Mouse (Mus musculus): Measurements from ENCODE around the gene Immp2l. TPM values are rescaled to one million over a fixed set of nuclear protein-coding genes. Genes with fewer than 3 reads are reported as not detected.
A peak's percentile ranks its signal among the peaks of the same experiment; 100 is the strongest.

Immp2l gene
- polyA plus RNA-seq, 1 experiment from 2014 or later = 10.6 TPM

DNA sequence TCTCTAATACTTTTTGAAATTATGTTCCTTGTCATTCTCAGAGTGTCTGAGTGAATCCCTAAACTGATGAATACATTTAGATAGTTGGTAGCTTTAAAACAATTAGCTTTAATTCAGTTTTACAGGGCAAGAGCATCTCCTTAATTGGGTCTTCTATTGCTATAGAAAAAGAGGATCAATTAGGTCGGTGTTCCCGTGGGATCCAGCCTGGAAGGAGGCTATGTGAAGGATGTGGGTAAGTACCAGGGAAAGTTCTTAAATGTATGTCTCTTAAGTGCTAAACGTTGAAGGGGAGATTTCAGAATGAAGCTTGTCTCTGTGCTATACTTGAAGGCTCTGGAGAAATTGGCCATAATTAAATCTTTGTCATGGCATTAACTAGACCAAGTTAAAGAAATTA, 283.1 kb downstream of the Immp2l start:
- 77% methylated on average over 3 of the region's 3 CpGs for WGBS
- no peak overlapping the region for H3K9ac ChIP-seq
- H3K4me1 ChIP-seq = 0 out of 2 replicates have a peak, but pooled peaks cover 4% of the 10 kb centered on the region
- H3K27ac ChIP-seq = no peak overlapping the region
- H3K4me3 ChIP-seq = no peak overlapping the region
- ATAC-seq (ENCODE audit: low FRiP score) = peak; percentile 46; the same call in 1 of the 2 replicates
- H3K4me2 ChIP-seq (replicated peaks) = no peak overlapping the region
- H3K27me3 ChIP-seq = no peaks in the 10 kb centered on the region
- no peaks in the 10 kb centered on the region for H3K36me3 ChIP-seq
- no peaks in the 10 kb centered on the region for H3K9me3 ChIP-seq (replicated peaks)

DNA sequence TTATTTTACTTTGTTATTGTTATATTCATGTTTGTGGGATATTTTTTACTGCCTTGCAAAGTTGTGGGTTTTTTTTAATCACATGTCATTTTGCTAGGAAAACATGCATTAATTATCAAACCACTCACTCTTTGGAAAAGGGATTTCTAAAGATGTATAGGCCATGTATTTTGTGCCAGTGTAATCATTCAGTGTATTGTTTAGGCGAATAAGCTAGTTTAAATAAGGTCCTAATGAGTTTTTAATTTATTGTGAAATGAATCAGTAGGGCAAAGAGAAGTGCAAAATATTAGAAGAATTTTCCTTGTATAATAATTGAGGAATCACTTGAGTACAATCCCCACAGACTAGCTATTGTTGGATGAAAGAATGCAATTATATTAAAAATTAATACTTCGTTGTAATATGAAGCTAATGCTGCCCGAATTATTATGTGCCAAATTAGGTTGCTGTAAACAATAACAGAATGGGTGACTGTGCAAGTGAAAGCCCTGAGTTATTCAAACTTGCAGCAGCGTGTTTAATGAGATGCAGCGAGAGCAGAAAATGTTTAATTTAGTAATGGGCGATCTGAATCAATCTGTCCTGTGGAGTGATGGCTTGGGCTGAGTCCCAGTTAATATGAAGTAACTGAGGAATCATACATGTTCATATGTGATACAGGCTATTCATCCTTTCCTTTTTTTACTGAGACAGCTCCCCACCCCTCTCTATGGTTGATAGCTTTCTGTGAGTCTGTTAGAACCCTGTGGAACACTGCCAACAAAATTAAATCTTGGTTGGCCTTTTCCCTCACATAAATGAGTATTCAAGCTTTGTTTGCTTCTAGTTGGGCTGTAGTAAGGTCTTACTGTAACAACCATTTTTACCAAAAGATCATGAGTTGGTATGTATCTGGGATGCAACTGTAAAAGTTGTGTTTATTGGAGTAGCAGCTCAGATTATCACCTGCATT, 285.1 kb downstream of the Immp2l start:
- no peak overlapping the region for H3K27ac ChIP-seq
- no peaks in the 10 kb centered on the region for H3K9me3 ChIP-seq (replicated peaks)
- H3K9ac ChIP-seq = no peak overlapping the region
- WGBS = 62% methylated on average over 6 of the region's 6 CpGs
- no peak overlapping the region for H3K4me3 ChIP-seq
- H3K4me2 ChIP-seq (replicated peaks) = no peak overlapping the region
- peak; percentile 46; the same call in 1 of the 2 replicates for ATAC-seq (ENCODE audit: low FRiP score)
- no peaks in the 10 kb centered on the region for H3K27me3 ChIP-seq
- 0 out of 2 replicates have a peak, but pooled peaks cover 4% of the 10 kb centered on the region for H3K4me1 ChIP-seq
- no peaks in the 10 kb centered on the region for H3K36me3 ChIP-seq

DNA sequence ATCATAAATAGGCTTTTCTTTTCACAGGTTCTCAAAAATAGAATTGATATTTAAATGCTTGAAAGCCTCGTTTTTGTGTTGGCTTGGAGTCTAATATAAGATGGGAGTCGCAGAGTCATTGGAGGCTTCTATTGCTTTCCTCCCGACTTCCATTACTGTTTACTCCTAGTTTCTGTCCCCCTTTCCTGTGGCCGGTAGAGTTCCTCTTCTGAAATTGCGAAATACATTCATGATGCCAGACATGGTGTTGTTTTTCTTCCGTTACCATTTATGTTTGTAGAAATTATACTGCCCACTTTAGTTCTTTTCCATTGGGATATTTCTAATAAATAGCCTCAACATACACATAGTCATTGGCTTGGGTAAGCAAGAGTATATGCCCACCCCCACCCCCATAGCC, 289.5 kb downstream of the Immp2l start:
- 90% methylated on average over 6 of the region's 6 CpGs for WGBS
- Histone ChIP-seq H3K27me3 (no peaks in the 10 kb centered on the region), H3K27ac (no peak overlapping the region), H3K4me3 (no peak overlapping the region), H3K36me3 (no peaks in the 10 kb centered on the region), H3K9ac (no peak overlapping the region), H3K4me1 (peaks cover 9% of the 10 kb centered on the region), H3K4me2 (replicated peaks) (no peak overlapping the region), H3K9me3 (replicated peaks) (no peaks in the 10 kb centered on the region)
- no peak for ATAC-seq (ENCODE audit: low FRiP score)

DNA sequence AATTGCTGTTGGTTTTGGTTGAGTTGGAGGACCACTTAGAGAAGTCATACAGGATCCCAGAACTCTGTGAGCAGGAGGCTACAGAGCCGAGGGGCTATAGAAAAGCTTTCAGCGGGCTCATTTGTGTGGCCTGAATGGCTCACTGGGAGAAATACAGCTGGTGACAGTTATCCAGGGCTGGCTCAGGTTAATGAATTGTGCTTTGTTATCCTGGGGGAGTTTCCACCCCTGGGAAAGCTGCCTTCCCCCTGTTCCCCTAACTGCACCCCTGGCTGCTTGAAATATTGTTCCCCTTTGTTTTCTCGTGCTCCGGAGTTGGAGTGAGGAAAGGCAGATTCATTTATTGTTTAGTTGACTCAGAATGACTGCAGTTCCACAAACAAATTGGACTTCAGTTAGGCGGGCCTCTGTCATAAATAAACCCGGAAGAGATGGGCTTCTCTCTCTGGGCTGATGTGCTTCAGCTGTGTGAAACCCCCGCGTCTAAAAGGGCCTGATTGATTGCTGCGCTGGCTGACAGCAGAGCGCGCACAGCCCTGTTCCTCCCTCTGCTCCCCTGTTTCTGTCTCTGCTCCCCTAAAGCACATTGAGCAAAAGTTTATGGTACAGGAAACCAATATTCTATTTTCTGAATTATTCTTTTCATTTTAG, 291.0 kb downstream of the Immp2l start:
- Histone ChIP-seq H3K9me3 (replicated peaks) (no peaks in the 10 kb centered on the region), H3K27me3 (no peaks in the 10 kb centered on the region), H3K9ac (no peak overlapping the region), H3K4me3 (no peak overlapping the region), H3K4me1 (peaks cover 5% of the 10 kb centered on the region), H3K27ac (peak overlapping the region; percentile 74), H3K36me3 (no peaks in the 10 kb centered on the region), H3K4me2 (replicated peaks) (peak overlapping the region; percentile 40)
- peak; percentile 84 for ATAC-seq (ENCODE audit: low FRiP score)
- 5% methylated on average over 11 of the region's 11 CpGs for WGBS

DNA sequence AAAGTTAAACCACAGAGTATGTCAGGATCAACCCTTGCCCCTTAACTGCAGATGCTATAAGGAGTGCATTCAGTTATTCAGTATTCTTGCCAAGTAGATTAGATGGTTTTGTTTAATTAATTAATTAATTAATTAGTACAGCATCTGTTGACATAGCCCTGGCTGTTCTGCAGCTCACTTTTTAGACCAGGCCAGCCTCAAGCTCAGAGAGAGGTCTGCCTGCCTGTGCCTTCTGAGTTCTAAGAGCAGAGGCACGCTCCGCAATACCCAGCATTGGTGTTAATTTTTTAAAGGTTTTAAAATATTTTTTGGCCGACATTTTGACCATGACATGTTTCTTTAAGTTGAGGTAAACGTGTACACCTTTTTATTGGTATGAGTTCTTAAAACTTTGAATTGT, 292.0 kb downstream of the Immp2l start:
- H3K36me3 ChIP-seq = no peaks in the 10 kb centered on the region
- no peaks in the 10 kb centered on the region for H3K9me3 ChIP-seq (replicated peaks)
- no peak overlapping the region for H3K4me3 ChIP-seq
- no peak for ATAC-seq (ENCODE audit: low FRiP score)
- no peak overlapping the region for H3K27ac ChIP-seq
- H3K9ac ChIP-seq = no peak overlapping the region
- no peak overlapping the region for H3K4me2 ChIP-seq (replicated peaks)
- 86% methylated on average over 4 of the region's 4 CpGs for WGBS
- H3K4me1 ChIP-seq = peaks cover 5% of the 10 kb centered on the region
- H3K27me3 ChIP-seq = no peaks in the 10 kb centered on the region

DNA sequence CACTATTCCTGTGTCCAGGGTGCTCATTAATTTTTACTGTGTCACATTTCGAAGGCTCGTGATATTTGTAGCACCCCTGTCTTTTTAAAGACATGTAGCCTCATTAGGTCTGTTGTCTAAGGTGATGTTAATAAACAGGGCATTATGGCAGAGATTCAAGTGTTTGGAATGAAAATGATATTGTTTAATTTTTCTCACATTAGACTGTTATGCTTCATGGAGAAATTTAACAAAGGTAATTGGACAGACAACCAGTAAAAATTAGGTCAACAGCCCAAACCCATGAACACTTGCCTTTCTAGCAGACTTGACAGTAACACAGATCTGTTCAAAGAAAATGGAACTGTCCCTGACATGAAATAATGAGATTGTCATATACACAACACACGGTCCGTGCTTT, 292.5 kb downstream of the Immp2l start:
- H3K9me3 ChIP-seq (replicated peaks) = no peaks in the 10 kb centered on the region
- WGBS = 78% methylated on average over 4 of the region's 4 CpGs
- no peak overlapping the region for H3K4me2 ChIP-seq (replicated peaks)
- no peaks in the 10 kb centered on the region for H3K36me3 ChIP-seq
- H3K4me3 ChIP-seq = no peak overlapping the region
- H3K4me1 ChIP-seq = peaks cover 5% of the 10 kb centered on the region
- H3K27ac ChIP-seq = no peak overlapping the region
- H3K27me3 ChIP-seq = no peaks in the 10 kb centered on the region
- no peak overlapping the region for H3K9ac ChIP-seq
- ATAC-seq (ENCODE audit: low FRiP score) = no peak

DNA sequence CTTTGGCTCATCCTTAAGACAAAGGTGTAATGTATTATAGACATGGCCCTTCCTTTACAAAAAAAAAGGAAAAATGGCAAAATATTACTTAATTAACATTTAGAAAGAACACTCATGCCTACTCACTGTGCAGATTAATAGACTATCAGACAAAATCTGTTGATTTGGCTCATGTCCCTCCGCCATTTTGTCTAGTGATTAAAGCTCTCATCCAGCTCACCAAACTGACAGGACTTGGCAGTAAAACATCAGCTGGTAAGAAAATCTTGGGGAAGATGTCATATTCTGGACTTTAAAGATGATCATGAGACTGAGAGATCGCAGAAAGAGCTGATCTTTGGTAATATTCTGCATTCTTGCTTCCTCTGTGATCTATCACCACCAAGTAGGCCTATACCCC, 293.5 kb downstream of the Immp2l start:
- Histone ChIP-seq H3K9me3 (replicated peaks) (no peaks in the 10 kb centered on the region), H3K4me2 (replicated peaks) (no peak overlapping the region), H3K27me3 (no peaks in the 10 kb centered on the region), H3K27ac (no peak overlapping the region), H3K9ac (no peak overlapping the region), H3K36me3 (no peaks in the 10 kb centered on the region), H3K4me3 (no peak overlapping the region), H3K4me1 (peaks cover 5% of the 10 kb centered on the region)
- 93% methylated on average over 2 of the region's 2 CpGs for WGBS
- ATAC-seq (ENCODE audit: low FRiP score) = no peak

DNA sequence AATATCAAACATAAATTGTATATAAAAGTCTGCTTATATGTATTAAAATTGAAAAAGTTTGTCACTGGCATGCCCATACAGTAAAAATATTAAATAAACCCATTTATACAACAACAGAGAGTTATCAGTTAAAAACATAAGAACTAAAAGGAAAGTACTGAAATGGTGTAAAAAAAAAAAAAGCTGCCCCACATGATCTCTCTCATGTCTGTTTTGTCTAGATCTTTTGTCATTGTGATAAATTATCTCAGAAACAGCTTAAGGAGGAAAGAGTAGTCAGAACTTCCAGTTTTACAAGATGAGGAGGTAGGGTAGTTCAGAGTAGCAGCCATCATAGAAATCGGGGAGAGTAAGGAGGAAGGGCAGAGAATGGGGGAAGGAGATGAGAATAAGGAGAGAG, 298.1 kb downstream of the Immp2l start:
- WGBS = 83% methylated on average over 1 of the region's 1 CpGs
- no peak overlapping the region for H3K4me2 ChIP-seq (replicated peaks)

DNA sequence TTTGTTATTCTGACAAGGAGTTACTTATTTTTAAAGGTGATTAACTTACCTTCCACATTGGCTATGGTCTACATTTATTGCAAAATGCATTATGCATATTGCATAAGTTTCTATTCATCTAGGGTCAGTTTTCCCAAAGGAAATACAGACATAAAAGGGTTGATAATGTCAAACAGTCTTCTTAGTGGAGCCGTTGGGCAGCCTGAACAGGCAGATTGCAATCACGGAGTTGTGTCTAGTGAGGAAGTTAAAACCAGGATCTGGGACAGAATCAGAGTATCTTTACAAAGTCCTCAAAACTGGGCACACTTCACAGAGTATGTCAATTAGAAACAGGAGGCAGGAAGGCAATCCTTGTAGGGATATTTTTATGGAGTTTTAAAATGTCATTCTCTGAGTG, 300.5 kb downstream of the Immp2l start:
- no peak overlapping the region for H3K4me2 ChIP-seq (replicated peaks)
- H3K27me3 ChIP-seq = no peaks in the 10 kb centered on the region
- no peaks in the 10 kb centered on the region for H3K36me3 ChIP-seq
- H3K4me3 ChIP-seq = no peak overlapping the region
- ATAC-seq (ENCODE audit: low FRiP score) = no peak
- WGBS = 78% methylated on average over 2 of the region's 2 CpGs
- H3K27ac ChIP-seq = no peak overlapping the region
- H3K9me3 ChIP-seq (replicated peaks) = no peaks in the 10 kb centered on the region
- no peak overlapping the region for H3K9ac ChIP-seq
- no peaks in the 10 kb centered on the region for H3K4me1 ChIP-seq

More for the DNA sequence above, 298.1 kb downstream of the Immp2l start:
- no peak overlapping the region for H3K4me3 ChIP-seq
- H3K9ac ChIP-seq = no peak overlapping the region
- H3K36me3 ChIP-seq = no peaks in the 10 kb centered on the region
- H3K4me1 ChIP-seq = no peaks in the 10 kb centered on the region
- H3K9me3 ChIP-seq (replicated peaks) = no peaks in the 10 kb centered on the region
- no peak overlapping the region for H3K27ac ChIP-seq
- no peak for ATAC-seq (ENCODE audit: low FRiP score)
- H3K27me3 ChIP-seq = no peaks in the 10 kb centered on the region

DNA sequence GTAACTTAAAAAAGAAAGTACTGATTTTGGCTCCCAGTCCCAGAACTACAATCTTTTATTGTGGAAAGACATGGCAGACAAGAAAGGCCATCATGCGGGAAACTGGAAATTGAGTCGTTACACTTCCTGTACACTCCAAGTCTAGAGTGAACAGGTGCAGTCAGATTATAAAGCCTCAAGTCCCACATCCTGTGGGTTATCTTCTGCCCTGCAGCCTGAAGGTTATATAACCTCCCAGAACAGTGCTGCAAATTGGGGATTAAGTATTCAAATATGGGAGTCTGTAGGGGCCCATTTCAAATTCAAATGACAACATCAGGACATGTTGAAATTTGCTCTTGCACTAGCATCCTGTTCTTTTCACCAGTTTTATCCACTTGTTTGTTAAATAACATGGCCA, 301.9 kb downstream of the Immp2l start:
- Histone ChIP-seq H3K4me1 (no peaks in the 10 kb centered on the region), H3K36me3 (no peaks in the 10 kb centered on the region), H3K4me3 (no peak overlapping the region), H3K4me2 (replicated peaks) (no peak overlapping the region), H3K9me3 (replicated peaks) (no peaks in the 10 kb centered on the region), H3K27ac (no peak overlapping the region), H3K9ac (no peak overlapping the region), H3K27me3 (no peaks in the 10 kb centered on the region)
- WGBS = 82% methylated on average over 2 of the region's 2 CpGs
- no peak for ATAC-seq (ENCODE audit: low FRiP score)

DNA sequence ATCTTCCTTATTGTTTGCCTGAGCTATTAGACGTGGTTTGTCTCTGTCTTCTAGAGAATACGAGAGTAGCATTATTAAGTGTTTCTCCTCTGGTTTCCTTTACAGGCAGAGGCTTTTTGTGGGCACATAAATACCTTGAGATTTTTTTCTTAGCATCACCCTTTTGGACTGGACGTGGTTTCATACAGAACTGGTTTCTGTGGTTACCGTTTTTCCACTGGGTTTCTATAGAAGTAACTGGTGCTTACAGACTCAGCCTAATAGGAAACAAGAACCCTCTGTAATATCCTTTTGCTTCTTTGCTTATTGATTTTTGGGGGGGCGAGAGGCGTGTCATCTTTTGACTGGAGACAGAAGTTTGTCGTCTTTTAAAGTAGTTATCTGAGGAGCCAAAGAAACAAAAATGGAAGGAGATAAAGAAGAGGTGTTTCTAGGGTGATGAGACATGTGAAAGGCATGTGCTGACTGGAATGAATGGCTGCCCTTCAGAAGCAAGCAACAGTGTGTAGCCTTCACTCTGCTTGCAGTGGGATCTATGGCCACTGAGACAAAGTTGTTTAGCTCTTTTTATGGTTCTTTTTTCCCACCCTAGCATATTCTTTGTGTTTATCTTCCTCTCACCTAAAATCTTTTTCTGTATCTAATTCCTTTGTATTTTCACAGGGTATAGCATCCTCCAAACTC, 307.2 kb downstream of the Immp2l start:
- 62% methylated on average over 7 of the region's 7 CpGs for WGBS
- H3K9ac ChIP-seq = no peak overlapping the region
- H3K27me3 ChIP-seq = no peaks in the 10 kb centered on the region
- H3K4me3 ChIP-seq = no peak overlapping the region
- H3K4me1 ChIP-seq = no peaks in the 10 kb centered on the region
- no peak overlapping the region for H3K27ac ChIP-seq
- no peaks in the 10 kb centered on the region for H3K9me3 ChIP-seq (replicated peaks)
- H3K36me3 ChIP-seq = no peaks in the 10 kb centered on the region
- H3K4me2 ChIP-seq (replicated peaks) = no peak overlapping the region
- ATAC-seq (ENCODE audit: low FRiP score) = peak; percentile 48; the same call in 1 of the 2 replicates

DNA sequence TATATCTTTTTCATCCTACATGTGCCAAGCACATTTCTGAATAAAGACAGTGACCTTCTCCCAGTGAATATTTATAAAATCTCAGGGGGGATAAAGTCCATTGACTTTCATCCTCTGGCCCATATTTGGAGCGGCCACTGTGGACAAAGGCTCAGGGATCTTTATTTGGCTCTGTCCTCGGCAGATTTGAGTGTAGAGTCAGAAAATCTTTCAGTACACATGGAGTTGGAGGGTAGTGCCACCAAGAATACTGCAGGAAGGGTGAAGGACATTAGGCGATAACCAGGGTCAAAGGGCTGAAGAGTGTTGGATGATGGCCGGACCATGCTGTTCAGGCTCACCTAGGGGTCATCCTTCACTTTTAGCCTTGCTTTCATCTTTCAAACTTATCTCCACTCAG, 321.7 kb downstream of the Immp2l start:
- no peaks in the 10 kb centered on the region for H3K4me1 ChIP-seq
- no peak overlapping the region for H3K4me3 ChIP-seq
- no peak overlapping the region for H3K4me2 ChIP-seq (replicated peaks)
- 81% methylated on average over 4 of the region's 4 CpGs for WGBS
- H3K27me3 ChIP-seq = no peaks in the 10 kb centered on the region
- no peak overlapping the region for H3K27ac ChIP-seq
- no peaks in the 10 kb centered on the region for H3K36me3 ChIP-seq
- H3K9ac ChIP-seq = no peak overlapping the region
- H3K9me3 ChIP-seq (replicated peaks) = no peaks in the 10 kb centered on the region
- no peak for ATAC-seq (ENCODE audit: low FRiP score)
